Mouse (Mus musculus) CH12F3 (cell line): Measurements from ENCODE around the gene Neurl3.

Source experiments
- in situ Hi-C: fragments of 300-500 bp; cut with MboI; formaldehyde crosslinking; loops from 2 replicates; pipeline ENCODE4 v1.14.3; 2020; ENCODE audit warnings: low sequenced_read_pairs

The Neurl3 gene

DNA sequence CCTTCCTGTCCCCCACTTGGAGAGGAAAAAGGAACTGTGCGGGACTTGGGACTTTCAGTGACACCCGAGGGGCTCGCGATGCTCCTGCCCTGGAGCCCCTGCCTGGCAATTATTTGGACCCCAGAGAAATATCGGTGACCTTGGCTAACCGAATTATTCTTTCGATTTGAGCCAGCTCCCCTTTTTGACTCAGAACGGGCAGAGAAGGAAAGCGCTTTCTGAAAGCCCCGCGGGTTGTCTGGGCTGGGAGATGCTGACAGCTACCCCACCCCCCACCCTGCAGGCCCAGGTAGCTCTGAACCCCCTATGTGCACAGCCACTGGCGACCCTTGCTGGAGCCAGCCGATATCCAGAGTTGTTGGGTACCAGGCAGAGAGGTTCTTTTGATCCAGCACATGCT is 24.6 kb upstream of the Neurl3 start:
- in situ Hi-C loops, result no loop called here

- in situ Hi-C loops, result no loop called here
These were observed 23.6 kb upstream of the Neurl3 start for GRCm38 (mm10) chr1:36298107-36298506.

GRCm38 (mm10) chr1:36296466-36297149 is 22.1 kb upstream of the Neurl3 start:
- in situ Hi-C loops, result no loop called here

DNA sequence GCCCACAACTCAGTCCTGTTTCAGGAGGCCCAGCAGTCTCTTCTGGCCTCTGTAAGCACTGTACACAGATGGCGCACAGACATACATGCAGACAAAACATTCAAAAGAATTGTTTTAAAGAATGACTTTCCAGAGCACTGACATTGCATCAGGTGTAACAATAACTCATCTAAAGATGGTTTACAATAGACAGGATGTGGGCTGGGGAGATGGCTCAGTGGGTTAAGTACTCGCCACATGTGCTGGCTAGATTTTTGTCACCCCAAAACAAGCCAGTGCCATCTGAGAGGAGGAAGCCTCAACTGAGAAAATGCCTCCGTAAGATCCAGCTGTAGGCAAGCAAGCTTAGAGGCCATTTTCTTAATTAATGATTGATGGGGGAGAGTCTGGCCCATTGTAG is 19.9 kb upstream of the Neurl3 start:
- in situ Hi-C loops, result no loop called here

- in situ Hi-C loops, result no loop called here
These were observed 19.0 kb upstream of the Neurl3 start for GRCm38 (mm10) chr1:36293470-36293869.

GRCm38 (mm10) chr1:36281849-36282248 is 7.4 kb upstream of the Neurl3 start:
- in situ Hi-C loops, result no loop called here

GRCm38 (mm10) chr1:36280938-36281337 is 6.5 kb upstream of the Neurl3 start:
- in situ Hi-C loops, result no loop called here

- in situ Hi-C loops, result no loop called here
These were observed 4.7 kb upstream of the Neurl3 start for GRCm38 (mm10) chr1:36279202-36279601.

GRCm38 (mm10) chr1:36277267-36278060 is 3.0 kb upstream of the Neurl3 start:
- in situ Hi-C loops, result no loop called here

- in situ Hi-C loops, result no loop called here
These were observed 1.3 kb upstream of the Neurl3 start for GRCm38 (mm10) chr1:36275635-36276389.

DNA sequence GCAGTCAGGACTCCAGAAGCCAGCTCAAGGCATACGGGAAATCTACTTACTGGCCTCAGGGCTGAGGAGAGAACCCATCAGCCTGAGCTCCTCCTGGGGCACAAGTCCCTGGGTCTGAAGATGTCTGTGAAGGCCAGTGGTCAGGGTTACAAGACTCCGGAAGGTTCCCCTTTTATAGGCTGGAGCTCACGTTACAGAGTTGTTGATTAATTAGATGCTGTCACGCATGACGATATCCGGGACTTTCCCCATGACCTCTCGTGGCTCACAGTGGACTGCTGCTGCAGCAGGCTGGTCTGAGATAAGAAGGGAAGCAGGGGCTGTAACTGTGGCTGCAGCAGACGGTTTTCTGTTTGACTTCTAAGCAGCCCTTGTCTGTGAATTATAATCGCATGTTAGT is 1.2 kb downstream of the Neurl3 start:
- in situ Hi-C loops, result loop anchor here (25.0 kb wide), 1 partner anchor 436 kb away; no protein-coding TSS in a partner anchor

- in situ Hi-C loops, result loop anchor here (25.0 kb wide), 1 partner anchor 435 kb away; no protein-coding TSS in a partner anchor
These were observed 1.9 kb downstream of the Neurl3 start for GRCm38 (mm10) chr1:36272546-36272945.

GRCm38 (mm10) chr1:36271516-36272230 is 2.8 kb downstream of the Neurl3 start:
- in situ Hi-C loops, result loop anchor here (25.0 kb wide), 1 partner anchor 434 kb away; no protein-coding TSS in a partner anchor

- in situ Hi-C loops, result loop anchor here (25.0 kb wide), 1 partner anchor 433 kb away; no protein-coding TSS in a partner anchor
These were observed 3.8 kb downstream of the Neurl3 start for GRCm38 (mm10) chr1:36270666-36271065.

DNA sequence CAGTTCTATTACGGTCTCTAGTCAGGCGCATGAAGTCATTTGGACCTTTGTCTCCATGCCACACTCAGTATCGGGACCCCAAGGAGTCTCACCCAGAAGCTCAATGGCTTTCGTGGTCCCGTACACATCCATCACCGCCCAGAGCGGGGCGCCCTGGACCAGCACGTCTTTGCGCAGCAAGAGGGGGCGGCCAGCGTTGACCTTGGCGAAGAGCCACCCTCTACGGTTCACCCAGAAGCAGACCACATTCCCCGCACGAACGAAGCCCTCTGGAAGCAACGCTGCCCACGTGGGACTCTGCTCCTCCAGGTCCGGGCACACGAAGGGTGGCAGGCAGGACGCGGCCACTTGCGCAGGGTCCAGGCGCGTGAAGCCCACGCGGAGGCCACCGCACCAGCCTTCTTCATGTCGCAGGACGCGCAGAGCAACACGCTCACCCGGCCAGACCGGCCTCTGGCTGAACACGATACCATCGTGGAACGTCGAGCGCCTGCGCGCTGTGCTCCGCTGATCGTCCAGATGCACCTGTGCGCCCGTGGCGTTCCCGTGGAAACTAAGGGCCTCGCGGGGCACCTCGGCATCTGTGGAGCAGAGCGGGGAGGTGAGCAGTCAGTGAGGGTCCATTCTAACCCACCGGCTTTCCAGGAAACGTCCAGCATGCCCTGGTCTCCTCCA is 5.2 kb downstream of the Neurl3 start:
- in situ Hi-C loops, result loop anchor here (25.0 kb wide), 1 partner anchor 432 kb away; no protein-coding TSS in a partner anchor

GRCm38 (mm10) chr1:36267595-36267994 is 6.9 kb downstream of the Neurl3 start:
- in situ Hi-C loops, result loop anchor here (25.0 kb wide), 1 partner anchor 430 kb away; no protein-coding TSS in a partner anchor

- in situ Hi-C loops, result loop anchor here (25.0 kb wide), 1 partner anchor 429 kb away; no protein-coding TSS in a partner anchor
These were observed 8.2 kb downstream of the Neurl3 start for GRCm38 (mm10) chr1:36266293-36266692.

DNA sequence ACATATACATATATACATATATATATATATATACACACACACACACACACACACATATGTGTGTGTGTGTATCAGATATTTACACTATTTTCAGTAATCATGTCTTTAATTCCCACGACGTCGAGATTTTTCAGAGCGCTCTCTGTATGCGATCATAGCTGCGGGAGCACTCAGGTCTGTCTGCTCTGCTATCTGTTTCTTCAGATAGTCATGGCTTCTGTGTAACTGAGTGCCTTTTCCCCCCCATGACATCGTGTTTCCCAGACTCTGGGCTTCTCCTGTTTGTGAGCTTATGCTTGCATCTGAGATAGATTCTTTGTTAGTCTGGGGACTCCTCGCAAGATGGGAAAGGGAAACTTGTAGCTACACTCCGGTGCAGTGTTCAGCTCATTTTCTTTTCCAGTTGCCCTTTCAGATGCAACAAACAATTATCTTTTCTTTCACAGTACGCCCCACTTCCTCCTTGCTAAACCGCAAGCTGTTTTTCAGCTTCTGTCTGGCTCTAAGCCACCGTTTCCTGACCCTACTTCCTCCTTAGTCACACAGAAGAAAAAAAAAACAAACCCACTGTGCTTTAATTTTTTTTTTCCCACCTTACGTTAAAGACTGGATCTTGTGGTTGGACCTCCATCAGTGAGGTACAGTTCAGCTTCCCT is 10.5 kb downstream of the Neurl3 start:
- in situ Hi-C loops, result loop anchor here (25.0 kb wide), 1 partner anchor 427 kb away; no protein-coding TSS in a partner anchor
